Mouse (Mus musculus) erythroblast, embryonic 14.5 days (primary cell): Measurements from ENCODE around the gene Tssc4.

Source experiments
- GATA1 ChIP-seq: IDR thresholded peaks from 2 replicates; pipeline ENCODE4 v1.6.1; 2012; ENCODE audit warnings: low read length, inconsistent platforms, mixed read lengths
- TAL1 ChIP-seq: IDR thresholded peaks from 3 replicates; pipeline ENCODE4 v1.6.1; 2012; ENCODE audit warnings: low read length, inconsistent platforms, mixed read lengths

DNA sequence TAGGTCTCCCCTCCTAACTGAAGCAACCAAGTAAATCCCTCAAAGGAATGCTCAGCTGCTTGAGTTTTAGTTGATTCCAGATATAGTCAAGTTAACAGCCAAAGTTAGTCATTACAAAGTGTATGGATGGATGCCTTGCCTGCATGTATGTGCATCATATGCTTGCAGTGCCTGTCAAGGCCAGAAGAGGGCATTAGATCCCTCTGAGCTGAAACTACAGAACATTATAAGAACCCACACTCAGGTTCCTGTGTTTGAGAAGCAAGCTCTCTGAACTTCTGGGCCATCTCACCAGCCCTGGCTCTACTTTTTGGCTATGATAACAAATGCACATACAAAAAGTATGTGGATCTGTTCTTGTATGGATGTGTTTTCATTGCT, 24.2 kb upstream of the Tssc4 start:
- TF ChIP-seq GATA1 (no peak), TAL1 (no peak)
